Mouse (Mus musculus): ENCODE measurements around the gene Entr1.

DNA sequence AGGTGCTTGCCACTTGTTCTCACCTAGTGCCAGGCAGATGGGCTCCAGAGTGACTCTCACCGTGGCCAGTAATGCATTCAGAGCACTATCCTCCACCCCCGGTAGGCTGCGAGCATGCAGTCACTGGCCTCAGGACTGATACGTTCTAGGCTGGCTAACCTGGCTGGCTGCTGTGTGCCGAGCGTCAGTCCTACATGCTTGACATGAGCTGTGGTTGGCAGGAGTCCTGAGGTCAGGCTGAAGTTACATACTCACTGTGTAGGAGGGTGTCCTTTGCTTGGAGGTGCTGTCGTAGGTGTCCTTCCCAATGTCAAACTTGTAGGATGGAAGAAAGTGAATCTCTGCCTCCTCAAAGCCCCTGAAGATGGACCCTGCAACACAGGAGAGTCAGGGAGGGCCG, 9.9 kb upstream of the Entr1 start:
- TF ChIP-seq POLR2A (IDR thresholded peaks at IDR 0.05; ENCODE audit: insufficient read length, low read depth) (peak; percentile 32), MYOD1 (IDR thresholded peaks at IDR 0.05; ENCODE audit: control insufficient read depth in 1 of 3, insufficient read length in 2 of 3, low read depth in 2 of 3) (no peak), USF1 (IDR thresholded peaks at IDR 0.05; ENCODE audit: low read depth) (no peak), MYOG (IDR thresholded peaks at IDR 0.05; ENCODE audit: control insufficient read depth in 1 of 3, insufficient read depth in 1 of 3, insufficient read length in 2 of 3, low read depth in 2 of 3) (no peak)
